Mouse (Mus musculus): Measurements from ENCODE around the gene Syngr4.

DNA sequence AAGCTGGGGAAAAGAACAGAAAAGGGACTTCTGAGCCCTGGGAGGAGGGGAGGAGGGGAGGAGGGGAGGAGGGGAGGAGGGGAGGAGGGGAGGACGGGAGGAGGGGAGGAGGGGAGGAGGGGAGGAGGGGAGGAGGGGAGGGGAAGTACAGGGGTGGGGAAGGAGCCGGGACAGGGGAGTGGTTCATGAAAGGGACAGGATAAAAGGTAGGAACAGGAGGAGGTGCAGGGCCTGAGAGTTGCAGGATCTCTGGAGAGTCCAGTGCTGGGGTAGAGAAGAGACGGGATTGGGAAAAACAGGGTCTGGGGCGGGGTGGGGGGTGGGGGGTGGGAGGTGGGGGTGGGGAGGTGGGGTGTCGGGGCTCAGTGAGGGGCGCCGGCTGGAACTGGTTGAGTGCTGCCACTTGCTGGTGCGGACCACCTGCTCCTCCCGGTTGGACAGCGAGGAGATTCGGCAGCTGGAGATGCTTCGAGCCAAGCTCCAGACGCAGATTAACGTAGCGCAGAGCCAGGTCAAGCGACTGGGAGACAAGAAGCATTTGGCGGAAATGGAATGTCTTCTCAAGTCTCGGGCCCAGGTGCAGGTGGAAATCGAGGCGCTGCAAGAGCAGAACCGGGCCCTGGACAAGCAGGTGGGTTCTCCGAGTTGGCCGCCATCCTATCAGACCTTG lies 32.2 kb upstream of the Syngr4 start:
- no peak for TF ChIP-seq CTCF (IDR thresholded peaks at IDR 0.05; ENCODE audit: control insufficient read depth, insufficient read depth, insufficient replicate concordance, low read depth, low read length)
- TF ChIP-seq POLR2A (IDR thresholded peaks at IDR 0.05; ENCODE audit: control insufficient read depth, low read depth, low read length) = no peak
